Mouse (Mus musculus) right cerebral cortex, adult 2 months (tissue): ENCODE results near the gene Prmt6.

Experiments
- DNase-seq, 2 experiments: peaks; one replicate each; pipeline ENCODE4 v3.0.0; 2021 to 2022; ENCODE audit warnings: low spot score in 2 of 2

Gene Prmt6

DNA sequence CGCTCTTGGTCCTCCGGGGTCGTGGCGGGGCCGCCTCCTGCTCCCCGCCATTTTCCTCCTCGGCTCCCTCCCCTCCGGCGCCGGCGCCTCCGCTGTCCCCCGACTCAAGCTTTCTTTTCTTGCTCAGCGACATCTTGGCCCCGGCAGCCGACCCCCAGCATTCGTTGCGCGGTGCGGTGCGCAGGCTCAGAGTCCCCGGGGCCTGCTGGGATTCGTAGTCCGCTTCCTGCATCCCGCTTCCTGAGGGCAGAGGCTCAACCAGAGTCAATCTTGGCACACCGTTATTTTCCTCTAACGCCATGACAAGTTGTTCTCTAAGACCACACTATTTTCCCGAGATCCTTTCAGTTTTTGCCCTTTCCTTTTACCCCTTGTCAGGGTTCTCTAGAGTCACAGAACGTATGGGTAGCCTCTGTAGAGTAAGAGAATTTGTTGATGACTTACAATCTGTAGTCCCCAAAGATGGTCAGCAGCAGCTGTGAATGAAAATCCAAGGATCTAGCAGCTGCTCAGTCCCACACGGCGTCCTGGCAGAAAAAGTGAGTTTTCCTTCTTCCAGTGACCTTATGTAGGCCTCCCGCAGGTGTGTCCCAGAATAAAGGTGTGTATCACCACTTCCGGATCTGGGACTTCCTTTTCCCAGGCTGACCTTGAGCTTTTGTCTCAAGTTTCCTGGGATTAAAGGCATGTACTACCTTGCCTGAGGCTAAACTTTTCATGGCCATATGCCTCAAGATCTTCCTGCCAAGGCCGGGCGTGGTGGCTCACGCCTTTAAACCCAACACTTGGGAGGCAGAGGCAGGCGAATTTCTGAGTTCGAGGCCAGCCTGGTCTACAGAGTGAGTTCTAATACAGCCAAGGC is at the start of gene Prmt6:
Gene Prmt6 (minus strand): TSS at position 160 of the 862 bp plus-strand sequence.
- peak; percentile 93 to 94 for DNase-seq

DNA sequence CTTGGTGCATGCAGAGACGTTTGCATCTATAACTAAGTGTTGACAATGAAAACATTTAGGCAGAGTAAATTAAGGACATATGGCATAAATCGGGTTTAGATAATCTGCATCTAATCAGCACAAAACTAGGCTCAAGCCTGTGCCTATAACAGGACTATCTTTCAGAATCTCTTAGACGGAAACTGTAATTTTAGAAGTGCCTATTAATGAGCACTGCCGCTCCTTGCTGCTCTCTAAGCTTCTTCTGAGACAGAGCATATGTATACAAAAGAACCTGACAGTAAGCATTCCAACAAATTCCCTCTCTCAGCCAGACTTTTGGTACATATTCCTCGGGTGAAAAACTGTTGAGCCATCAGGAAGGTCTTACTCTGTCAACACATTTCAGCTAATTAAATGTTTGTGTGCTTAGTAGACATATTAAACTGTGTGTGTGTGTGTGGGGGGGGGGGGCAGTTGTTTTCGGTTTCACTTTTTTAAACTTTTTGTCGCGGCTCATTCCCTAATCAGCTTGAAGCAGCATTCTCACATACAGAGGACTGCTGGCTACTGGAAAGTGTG is 39.8 kb upstream of the Prmt6 start:
- DNase-seq: no peak

DNA sequence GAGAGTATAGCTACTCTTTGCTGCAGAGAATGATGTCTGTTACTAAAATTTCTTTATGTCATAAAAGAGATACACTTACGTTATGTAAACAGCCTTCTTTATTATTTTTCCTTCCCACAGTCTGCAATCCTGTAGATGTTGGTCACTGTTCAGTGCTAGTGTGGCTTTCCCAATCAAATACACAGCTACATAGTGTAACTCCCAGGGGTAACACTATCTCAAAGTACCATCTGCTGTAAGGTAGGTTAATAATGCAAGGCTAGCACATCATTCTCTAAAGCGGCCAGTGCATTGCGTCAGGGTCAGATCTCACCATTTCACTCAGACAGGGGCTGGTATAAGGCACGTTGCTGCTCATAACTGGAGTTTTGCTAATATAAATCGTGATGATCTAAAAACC is 31.9 kb upstream of the Prmt6 start:
- DNase-seq: no peak

DNA sequence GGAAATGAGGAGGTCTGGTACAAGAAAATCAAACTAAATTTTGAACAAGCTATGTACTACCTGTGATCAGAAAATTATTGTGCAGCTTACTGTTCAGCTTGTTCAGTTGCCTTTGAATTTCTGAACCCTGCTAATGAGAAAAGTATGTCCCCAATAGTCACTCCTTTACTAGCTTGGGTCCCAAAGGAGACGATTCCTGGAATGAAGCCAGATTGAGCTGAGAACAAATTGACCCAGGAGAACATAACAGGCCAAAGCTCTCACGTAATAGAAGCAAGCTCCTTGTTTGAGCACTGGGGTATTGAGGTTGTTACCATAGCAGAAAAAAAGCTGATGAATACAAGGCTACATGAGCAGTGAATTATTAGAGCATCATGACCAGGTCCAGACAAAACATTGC is 17.0 kb upstream of the Prmt6 start:
- no peak for DNase-seq

DNA sequence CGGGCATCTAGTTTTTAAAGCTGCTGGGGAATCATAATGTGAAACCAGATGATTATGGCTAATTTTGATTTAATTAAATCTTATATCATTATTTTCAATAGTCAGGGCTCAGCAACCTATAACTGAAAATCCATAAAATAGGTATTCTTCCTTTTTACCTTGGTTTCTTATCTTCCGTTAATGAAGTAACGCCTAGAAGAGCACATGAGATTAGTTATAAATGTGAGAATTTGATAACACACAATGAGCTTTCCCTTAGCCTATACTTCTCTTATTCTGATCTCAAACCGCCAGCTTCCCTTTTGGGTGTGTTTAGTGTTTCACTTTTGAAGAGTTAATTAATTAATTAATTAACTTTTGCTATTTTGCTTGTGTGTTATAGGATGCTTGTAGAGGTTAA is 2.3 kb upstream of the Prmt6 start:
- no peak for DNase-seq

DNA sequence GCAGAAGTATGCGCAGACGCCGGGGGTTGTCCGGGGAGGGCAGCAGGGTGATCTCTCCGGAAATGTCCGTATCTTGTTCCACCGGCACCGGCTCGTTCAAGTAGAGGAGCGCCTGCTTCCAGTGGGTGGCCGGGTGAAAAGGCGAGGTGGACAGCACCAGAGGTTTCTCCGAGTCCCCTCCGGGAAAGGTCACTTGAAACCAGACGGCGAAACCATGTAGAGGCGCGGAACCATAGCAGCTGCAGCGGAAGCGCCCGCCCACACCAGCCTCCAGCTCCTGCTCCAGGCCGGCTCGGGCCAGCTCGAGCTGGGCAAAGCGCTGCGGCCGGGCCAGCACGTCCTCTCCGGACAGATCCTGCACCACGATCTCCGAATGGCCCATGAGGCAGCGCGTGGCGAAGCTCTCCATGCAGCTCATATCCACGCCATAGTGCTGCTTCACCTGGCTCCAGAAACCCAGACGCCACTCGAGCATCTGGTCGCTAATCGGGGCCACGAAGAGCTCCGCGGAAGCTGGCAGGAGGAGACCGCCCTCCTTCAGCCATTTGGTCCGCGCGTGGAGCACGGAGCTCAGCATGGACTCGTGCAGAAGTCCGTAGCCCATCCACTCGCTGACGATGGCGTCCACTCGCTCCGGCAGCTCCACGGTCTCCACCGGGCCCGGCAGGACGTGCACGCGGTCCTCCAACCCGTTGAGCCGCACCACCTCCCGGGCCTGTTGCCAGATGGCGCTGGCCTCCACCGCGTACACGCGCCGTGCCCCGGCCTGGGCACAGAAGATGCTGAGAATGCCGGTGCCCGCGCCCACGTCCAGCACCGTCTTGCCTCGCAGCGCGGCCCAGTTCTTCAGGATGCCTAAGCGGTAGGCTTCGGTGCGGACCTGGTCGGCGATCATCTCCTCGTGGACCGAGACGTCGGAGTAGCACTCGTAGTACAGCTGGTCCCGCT is 633 bp downstream of the Prmt6 start:
- peak; percentile 71 to 79 for DNase-seq

DNA sequence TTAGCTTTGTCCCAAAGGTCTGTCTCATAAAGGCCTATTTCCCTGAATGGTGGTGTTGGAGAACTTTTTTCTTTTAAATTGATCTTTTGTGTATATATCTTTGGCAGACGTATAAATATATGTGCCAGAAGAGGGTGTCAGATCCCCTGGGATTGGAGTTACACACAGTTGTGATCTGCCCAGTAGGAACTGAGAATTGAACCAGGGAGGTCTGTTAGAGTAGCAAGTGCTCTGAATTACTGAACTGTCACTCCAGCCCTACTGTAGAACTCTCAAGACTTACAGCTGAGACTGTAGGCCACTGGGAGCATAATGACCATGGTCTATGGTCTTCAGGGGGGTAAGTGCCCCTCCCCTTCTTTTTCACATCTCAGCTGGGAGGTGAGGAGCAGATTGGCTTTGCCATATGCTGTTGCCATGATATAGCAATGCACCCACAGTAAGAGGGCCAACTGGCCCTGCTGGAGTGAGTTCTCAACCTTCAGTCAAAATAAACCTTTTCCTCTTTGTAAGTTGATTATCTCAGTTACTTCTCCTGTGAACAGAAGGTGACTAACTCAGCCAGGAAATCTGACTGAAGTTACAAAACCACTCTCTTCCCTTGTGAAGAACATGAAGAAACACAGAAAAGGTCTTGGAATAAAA is 13.9 kb downstream of the Prmt6 start:
- no peak for DNase-seq
